Mouse (Mus musculus) limb, embryonic 12.5 days (tissue): ENCODE results near the gene Gpr84. TPM values are rescaled to one million over a fixed set of nuclear protein-coding genes. Genes with fewer than 3 reads are reported as not detected.
"Not testable (repeated sequence)": the region's sequence is repeated elsewhere in the genome, so short reads cannot be mapped to it uniquely, and the experiment has no call there.

ENCODE experiments used
- ATAC-seq: fragments of 200-750 bp; cut with Nextera tagmentation; 2 replicates; pipeline ENCODE4 v1.8.0; 2017; ENCODE audit warnings: low read depth, moderate TSS enrichment; ENCODE audit not compliant: insufficient number of reproducible peaks, insufficient read depth, low FRiP score, low TSS enrichment
- H3K27ac ChIP-seq: fragments of 300-500 bp; sonication (generic); 2 replicates; pipeline ENCODE4 v1.5.1; 2016; ENCODE audit warnings: mild to moderate bottlenecking, moderate library complexity
- H3K27me3 ChIP-seq: fragments of 300-500 bp; sonication (generic); 2 replicates; pipeline ENCODE4 v1.6.1; 2016; ENCODE audit warnings: mild to moderate bottlenecking, moderate library complexity
- H3K36me3 ChIP-seq: fragments of 300-500 bp; sonication (generic); 2 replicates; pipeline ENCODE4 v1.6.1; 2016; ENCODE audit warnings: mild to moderate bottlenecking, moderate library complexity
- H3K4me1 ChIP-seq: fragments of 300-500 bp; sonication (generic); replicated peaks from 2 replicates; pipeline ENCODE4 v1.6.1; 2016
- H3K4me2 ChIP-seq: fragments of 300-500 bp; sonication (generic); 2 replicates; pipeline ENCODE4 v1.6.1; 2016; ENCODE audit warnings: mild to moderate bottlenecking, moderate library complexity
- H3K4me3 ChIP-seq: fragments of 300-500 bp; sonication (generic); replicated peaks from 2 replicates; pipeline ENCODE4 v1.5.1; 2016; ENCODE audit warnings: mild to moderate bottlenecking
- H3K9ac ChIP-seq: fragments of 300-500 bp; sonication (generic); replicated peaks from 2 replicates; pipeline ENCODE4 v1.6.1; 2016; ENCODE audit warnings: mild to moderate bottlenecking, moderate library complexity
- H3K9me3 ChIP-seq: fragments of 300-500 bp; sonication (generic); 2 replicates; pipeline ENCODE4 v1.6.1; 2016; ENCODE audit warnings: mild to moderate bottlenecking, moderate library complexity
- WGBS: fragments of 180-500 bp; shearing (Covaris S2); methylation state at CpG from one replicate; pipeline ENCODE4 v1.1.7; 2016; 5-methylcytosine and 5-hydroxymethylcytosine counted together
- polyA plus RNA-seq: library from polyadenylated mRNA; unstranded; fragments of >200 nt; fragmentation: Nextera tagmentation; extraction: Ambion mirVana; gene quantifications from 2 replicates; pipeline ENCODE4 v1.2.1, GENCODE M21; 2016

The Gpr84 gene
- polyA plus RNA-seq, 1 experiment from 2014 or later, result 0.31 TPM

DNA sequence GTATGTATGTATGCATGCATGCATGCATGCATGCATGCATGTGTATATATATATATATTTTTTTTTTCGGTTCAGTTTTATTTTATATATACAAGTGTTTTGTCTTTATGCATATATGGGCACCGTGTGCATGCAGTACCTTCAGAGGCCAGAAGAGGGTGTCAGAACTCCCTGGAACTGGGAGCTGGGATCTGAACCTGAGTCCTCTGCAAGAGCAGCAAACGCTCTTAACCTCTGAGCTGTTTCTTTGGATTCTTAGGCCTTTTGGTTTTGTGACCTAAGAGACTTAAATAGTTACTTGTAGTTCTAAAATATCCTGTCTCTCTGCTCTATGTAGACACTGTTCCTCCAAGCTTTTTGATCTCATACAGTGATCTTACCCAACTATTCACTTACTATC is 26.3 kb downstream of the Gpr84 start:
- WGBS, result 58% methylated on average over 3 of the region's 3 CpGs

DNA sequence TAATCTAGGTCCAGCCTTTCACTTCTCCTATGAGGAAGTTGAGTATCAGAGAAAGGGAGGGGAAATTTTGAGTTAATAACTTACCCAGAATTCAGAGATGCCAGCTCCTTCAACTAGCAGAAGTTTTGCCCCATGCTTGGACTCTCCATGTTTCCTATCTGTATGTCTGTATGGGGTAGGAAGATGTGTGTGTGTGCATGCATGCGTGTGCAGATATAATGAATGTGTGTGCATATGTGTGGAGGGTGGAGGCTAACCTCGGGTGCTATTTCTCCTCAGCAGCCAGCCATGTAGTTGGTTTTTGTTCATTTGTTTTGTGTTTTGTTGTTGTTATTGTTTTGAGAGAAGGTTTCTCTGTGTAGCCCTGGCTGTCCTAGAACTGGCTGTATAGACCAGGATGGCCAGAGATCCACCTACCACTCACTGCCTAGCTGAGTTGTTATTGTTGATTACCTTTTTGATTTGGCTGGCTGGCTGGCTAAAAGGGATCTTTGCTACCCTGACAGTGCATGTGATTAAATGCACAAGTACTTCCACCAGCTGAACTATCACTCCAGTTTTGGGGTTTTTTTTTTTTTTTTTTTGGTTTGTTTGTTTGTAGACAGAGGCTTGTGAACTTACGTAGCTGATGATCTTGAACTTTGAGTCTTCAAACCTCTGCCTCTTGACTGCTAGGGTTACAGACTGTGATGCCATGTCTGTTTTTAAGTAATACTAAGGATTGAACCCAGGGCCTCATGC is 28.8 kb downstream of the Gpr84 start:
- Histone ChIP-seq H3K9ac (no peak overlapping the region), H3K9me3 (no peaks in the 10 kb centered on the region), H3K36me3 (0 out of 2 replicates have a peak, but pooled peaks cover 4% of the 10 kb centered on the region), H3K4me3 (no peak overlapping the region), H3K4me2 (no peak overlapping the region), H3K27me3 (no peaks in the 10 kb centered on the region), H3K27ac (no peak overlapping the region), H3K4me1 (peaks cover 48% of the 10 kb centered on the region)
- ATAC-seq, result no peak
- WGBS, result 96% methylated on average over 3 of the region's 3 CpGs

More for the DNA sequence above, 26.3 kb downstream of the Gpr84 start:
- peaks cover 14% of the 10 kb centered on the region; the same call in 1 of the 2 replicates for H3K36me3 ChIP-seq
- H3K4me2 ChIP-seq, result no peak overlapping the region
- no peak for ATAC-seq
- H3K27ac ChIP-seq, result no peak overlapping the region
- no peaks in the 10 kb centered on the region for H3K27me3 ChIP-seq
- no peak overlapping the region for H3K9ac ChIP-seq
- peaks cover 42% of the 10 kb centered on the region for H3K4me1 ChIP-seq
- no peaks in the 10 kb centered on the region for H3K9me3 ChIP-seq
- H3K4me3 ChIP-seq, result no peak overlapping the region

DNA sequence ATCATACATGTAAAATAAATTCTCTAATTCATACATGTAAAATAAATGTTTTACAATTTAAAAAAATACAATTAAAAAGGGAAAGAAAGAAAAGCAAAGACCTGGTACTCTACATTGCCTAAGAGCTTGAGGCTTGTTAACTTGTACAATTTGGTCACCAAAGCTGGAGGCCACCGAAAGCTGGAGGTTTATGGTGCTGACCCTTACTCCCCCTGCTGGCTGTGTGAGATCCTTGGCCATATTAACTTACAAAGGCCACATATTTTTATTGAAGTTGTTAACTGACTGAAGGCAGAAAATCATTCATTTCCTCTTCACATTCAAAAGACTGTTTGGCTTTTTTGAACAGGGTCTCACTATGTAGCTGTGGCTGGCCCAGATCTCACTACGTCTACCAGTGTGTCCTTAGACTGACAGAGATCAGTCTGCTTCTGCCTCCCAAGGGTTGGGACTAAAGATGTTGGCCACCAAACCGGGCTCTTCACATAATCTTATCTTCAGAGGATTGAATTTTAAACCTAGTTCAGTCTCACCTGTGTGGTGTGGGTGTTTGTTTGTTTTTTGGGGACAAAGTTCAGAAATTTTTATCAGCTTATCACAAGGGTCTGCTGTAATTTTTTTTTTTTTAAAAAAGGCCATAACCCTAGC is 29.5 kb downstream of the Gpr84 start:
- no peaks in the 10 kb centered on the region for H3K9me3 ChIP-seq
- no peak overlapping the region for H3K4me3 ChIP-seq
- peaks cover 47% of the 10 kb centered on the region for H3K4me1 ChIP-seq
- 52% methylated on average over 3 of the region's 3 CpGs for WGBS
- no peak overlapping the region for H3K9ac ChIP-seq
- no peak overlapping the region for H3K4me2 ChIP-seq
- no peak overlapping the region for H3K27ac ChIP-seq
- ATAC-seq, result no peak
- H3K27me3 ChIP-seq, result no peaks in the 10 kb centered on the region
- 0 out of 2 replicates have a peak, but pooled peaks cover 4% of the 10 kb centered on the region for H3K36me3 ChIP-seq

DNA sequence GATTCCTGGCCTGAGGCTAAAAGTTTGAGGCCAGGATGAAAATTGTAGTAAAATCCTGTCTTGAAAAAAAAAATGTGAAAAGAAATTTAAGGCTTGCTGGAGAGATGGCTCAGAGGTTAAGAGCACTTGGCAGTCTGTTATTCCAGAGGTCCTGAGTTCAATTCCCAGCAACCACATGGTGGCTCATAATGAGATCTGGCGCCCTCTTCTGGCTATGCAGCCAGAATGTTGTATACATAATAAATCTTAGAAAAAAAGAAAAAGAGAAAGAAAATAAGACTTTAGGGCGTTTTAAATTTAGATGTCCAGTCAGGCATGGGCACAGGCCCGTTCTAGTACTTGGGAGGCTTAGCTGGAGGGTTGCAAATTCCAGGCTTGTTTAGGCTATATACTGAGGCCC is 30.7 kb downstream of the Gpr84 start:
- Histone ChIP-seq H3K27ac (no peak overlapping the region), H3K4me1 (peaks cover 35% of the 10 kb centered on the region), H3K4me2 (no peak overlapping the region), H3K36me3 (0 out of 2 replicates have a peak, but pooled peaks cover 4% of the 10 kb centered on the region), H3K27me3 (no peaks in the 10 kb centered on the region), H3K4me3 (no peak overlapping the region), H3K9me3 (no peaks in the 10 kb centered on the region), H3K9ac (no peak overlapping the region)
- ATAC-seq, result no peak
- WGBS, result 71% methylated on average over 3 of the region's 3 CpGs

DNA sequence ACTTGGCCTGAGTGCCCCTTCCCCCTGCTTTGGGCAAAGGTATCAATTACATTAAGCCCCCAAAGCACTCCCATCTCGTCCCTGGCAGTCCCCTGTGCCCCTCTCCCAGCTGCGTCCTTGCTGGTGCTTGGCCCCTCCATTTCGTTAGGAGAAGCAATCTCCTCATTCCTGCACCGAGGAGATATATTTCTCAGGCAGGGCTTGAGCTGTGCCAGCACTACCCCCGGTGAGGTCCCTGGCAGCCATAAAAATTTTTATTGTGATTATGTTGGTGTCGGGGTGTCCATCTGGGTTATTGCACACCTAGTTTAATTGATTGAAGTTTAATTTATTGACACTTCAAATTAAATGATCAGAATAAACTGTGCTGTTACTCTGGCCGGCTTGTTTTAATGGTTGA is 32.5 kb downstream of the Gpr84 start:
- WGBS, result 34% methylated on average over 7 of the region's 7 CpGs
- no peaks in the 10 kb centered on the region for H3K27me3 ChIP-seq
- H3K27ac ChIP-seq, result peak overlapping the region; percentile 62
- no peak overlapping the region for H3K4me3 ChIP-seq
- no peak overlapping the region for H3K4me2 ChIP-seq
- H3K4me1 ChIP-seq, result peaks cover 40% of the 10 kb centered on the region
- no peaks in the 10 kb centered on the region for H3K9me3 ChIP-seq
- H3K9ac ChIP-seq, result 0 out of 2 replicates have a peak overlapping the region, but pooled peaks have one; percentile 12
- no peak for ATAC-seq
- 0 out of 2 replicates have a peak, but pooled peaks cover 1% of the 10 kb centered on the region for H3K36me3 ChIP-seq

DNA sequence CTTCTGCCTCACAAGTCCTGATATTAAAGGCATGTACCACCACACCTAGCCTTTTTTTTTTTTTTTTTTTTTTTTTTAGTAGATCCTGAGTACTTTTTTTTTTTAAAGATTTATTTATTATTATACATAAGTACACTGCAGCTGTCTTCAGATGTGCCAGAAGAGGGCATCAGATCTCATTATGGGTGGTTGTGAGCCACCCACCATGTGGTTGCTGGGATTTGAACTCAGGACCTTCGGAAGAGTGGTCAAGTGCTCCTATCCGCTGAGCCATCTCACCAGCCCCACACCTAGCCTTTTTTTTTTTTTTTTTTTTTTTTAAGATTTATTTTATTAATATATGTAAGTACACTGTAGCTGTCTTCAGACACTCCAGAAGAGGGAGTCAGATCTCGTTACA is 34.5 kb downstream of the Gpr84 start:
- not testable (repeated sequence) for H3K4me3 ChIP-seq, H3K9ac ChIP-seq
- WGBS, result 95% methylated on average over 3 of the region's 3 CpGs

DNA sequence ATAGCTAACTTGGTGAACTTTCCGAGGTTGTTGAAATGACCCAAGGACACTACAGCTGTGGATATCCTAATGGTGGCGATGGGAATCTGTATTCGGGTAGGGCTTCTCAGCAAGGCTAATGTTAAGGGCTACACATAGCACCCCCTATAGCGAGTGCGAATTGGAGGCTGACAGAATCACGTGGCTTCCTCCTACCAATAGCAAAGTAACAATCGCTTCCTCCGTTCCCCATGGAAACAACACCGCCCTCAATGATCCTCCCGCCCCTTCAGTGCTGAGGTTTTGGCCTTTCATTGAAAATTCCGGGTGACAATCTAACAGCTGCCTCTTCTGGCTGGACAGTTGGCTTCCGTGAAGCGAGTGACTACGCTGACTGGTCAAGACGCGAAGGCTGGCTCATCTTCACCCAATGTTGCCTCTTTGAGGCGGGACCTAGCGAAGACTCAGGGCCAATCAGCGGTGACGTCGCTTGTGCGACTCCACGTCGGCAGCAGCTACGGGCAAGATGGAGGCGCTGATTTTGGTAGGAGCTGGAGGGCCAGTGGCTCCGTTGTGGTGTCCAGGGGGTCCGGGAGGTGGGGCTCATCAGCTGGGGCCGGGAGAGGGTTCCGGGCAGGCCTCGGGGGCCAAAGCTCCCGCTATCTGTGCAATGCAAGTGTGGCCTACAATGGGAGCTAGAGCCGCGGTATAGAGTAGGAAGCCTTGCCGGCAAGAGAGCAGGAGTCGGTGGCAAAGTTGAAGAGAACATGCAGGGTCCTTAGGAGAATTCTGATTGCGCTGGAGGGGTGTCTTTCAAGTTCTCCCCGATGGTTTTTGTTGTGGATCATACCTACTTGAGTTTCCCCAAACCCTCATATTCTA is 37.8 kb downstream of the Gpr84 start, which contains the start of gene Copz1:
Gene Copz1 (plus strand): TSS at position 296 of the 861 bp plus-strand sequence.
- peak within 1 kb of the TSS; percentile 79 for H3K9ac ChIP-seq
- H3K4me3 ChIP-seq, result peak within 1 kb of the TSS; percentile 72
- H3K9me3 ChIP-seq, result no peaks in the 10 kb centered on the region
- no peaks in the 10 kb centered on the region for H3K27me3 ChIP-seq
- H3K36me3 ChIP-seq, result no peaks in the 10 kb centered on the region
- H3K27ac ChIP-seq, result peak within 1 kb of the TSS; percentile 25; the same call in 1 of the 2 replicates
- peak; percentile 98 for ATAC-seq
- WGBS, result under 1% methylated on average over 38 of the region's 38 CpGs
- peaks cover 20% of the 10 kb centered on the region for H3K4me1 ChIP-seq
- H3K4me2 ChIP-seq, result peak within 1 kb of the TSS; percentile 72

More for the DNA sequence above, 34.5 kb downstream of the Gpr84 start:
- not testable (repeated sequence) for H3K9me3 ChIP-seq, H3K27ac ChIP-seq, H3K4me2 ChIP-seq, H3K27me3 ChIP-seq, H3K36me3 ChIP-seq, ATAC-seq
- peaks cover 38% of the 10 kb centered on the region for H3K4me1 ChIP-seq

DNA sequence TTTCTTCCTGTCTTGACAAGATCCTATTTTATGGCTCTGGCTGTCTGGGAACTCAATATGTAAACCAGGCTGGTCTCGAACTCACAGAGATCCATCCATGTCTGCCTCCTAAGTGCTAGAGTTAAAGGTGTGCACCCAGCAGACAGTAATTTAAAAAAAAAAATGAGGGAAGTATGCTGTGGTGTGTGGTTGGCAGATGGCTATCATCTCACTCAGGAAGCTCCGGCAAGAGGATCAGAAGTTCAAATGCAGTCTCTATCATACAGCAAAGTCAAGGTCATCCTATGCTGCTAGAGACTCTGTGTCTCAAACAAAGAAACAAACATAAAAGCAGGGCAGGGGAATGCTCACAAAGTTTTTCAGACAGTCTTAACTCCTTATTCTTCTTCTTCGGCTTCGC is 41.5 kb downstream of the Gpr84 start:
- Histone ChIP-seq H3K36me3 (no peaks in the 10 kb centered on the region), H3K4me2 (no peak overlapping the region), H3K9me3 (no peaks in the 10 kb centered on the region), H3K4me1 (peaks cover 4% of the 10 kb centered on the region), H3K9ac (0 out of 2 replicates have a peak overlapping the region, but pooled peaks have one; percentile 27), H3K27me3 (no peaks in the 10 kb centered on the region), H3K27ac (no peak overlapping the region), H3K4me3 (no peak overlapping the region)
- 88% methylated on average over 4 of the region's 4 CpGs for WGBS
- ATAC-seq, result no peak

DNA sequence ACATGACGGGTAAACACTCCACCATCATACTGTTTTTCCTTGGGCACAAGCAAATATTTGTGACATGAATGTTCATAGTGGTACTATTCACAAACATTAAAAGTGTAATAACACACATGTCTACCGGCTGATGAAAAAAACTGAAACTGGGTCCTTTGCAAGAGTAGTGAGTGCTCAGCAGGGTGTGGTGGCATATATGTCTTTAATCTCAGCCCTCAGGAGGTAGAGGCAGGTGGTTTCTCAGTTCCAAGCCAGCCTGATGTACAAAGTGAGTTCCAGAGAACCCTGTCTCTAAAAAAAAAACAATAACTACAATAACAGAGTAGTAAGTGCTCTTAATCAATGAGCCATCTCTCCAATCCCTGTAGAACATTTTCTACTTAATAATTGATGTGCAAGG is 45.6 kb downstream of the Gpr84 start:
- no peak overlapping the region for H3K9ac ChIP-seq
- no peaks in the 10 kb centered on the region for H3K27me3 ChIP-seq
- no peaks in the 10 kb centered on the region for H3K36me3 ChIP-seq
- no peak overlapping the region for H3K4me2 ChIP-seq
- ATAC-seq, result no peak
- H3K4me3 ChIP-seq, result no peak overlapping the region
- 86% methylated on average over 2 of the region's 2 CpGs for WGBS
- H3K4me1 ChIP-seq, result no peaks in the 10 kb centered on the region
- no peak overlapping the region for H3K27ac ChIP-seq
- no peaks in the 10 kb centered on the region for H3K9me3 ChIP-seq

DNA sequence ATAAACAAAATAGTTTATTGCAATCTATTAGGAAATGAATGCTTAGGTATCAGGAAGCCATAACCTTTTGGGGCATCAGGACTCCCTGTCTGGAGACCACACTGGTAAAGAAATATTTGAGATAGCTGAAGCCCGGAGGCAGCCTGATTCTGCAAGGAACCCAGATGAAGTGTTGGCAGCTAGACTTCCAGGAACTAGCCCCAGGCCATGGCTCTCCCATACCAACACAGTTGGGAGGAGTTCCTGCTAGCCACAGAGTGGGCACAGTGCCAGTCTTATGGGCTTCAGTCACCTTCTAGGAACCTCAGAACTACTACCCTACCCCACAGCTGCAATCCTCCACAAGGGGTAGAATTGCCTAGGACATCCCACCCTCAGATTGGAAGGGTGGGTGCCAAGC is 50.4 kb downstream of the Gpr84 start:
- Histone ChIP-seq H3K9me3 (no peaks in the 10 kb centered on the region), H3K27me3 (peaks cover 7% of the 10 kb centered on the region; the same call in 1 of the 2 replicates), H3K4me3 (no peak overlapping the region), H3K4me1 (peaks cover 15% of the 10 kb centered on the region), H3K36me3 (no peaks in the 10 kb centered on the region), H3K4me2 (no peak overlapping the region), H3K27ac (no peak overlapping the region), H3K9ac (no peak overlapping the region)
- 47% methylated on average over 1 of the region's 1 CpGs for WGBS
- no peak for ATAC-seq

DNA sequence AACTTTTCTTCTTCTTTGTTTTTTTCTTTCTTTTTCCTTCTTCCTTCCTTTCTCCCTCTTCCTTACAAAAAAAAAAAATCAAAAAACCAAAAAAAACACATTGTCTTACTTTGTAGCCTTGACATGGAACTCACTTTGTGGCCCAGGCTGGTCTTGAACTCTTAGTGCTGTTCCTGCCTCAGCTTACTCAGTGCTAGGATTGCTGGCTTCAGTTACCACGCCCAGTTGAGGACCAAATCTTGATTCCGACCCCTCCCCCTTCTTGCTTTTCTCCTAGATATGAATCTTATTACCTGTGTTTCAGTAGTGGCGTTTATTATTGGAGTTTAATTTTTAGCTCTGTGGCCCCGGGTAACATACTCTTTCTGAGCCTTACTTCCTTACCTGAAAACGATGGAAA is 51.2 kb downstream of the Gpr84 start:
- ATAC-seq, result no peak
- Histone ChIP-seq H3K4me2 (no peak overlapping the region), H3K4me3 (no peak overlapping the region), H3K9ac (no peak overlapping the region), H3K27me3 (peaks cover 10% of the 10 kb centered on the region; the same call in 1 of the 2 replicates), H3K9me3 (no peaks in the 10 kb centered on the region), H3K4me1 (peaks cover 22% of the 10 kb centered on the region), H3K36me3 (no peaks in the 10 kb centered on the region), H3K27ac (no peak overlapping the region)
- WGBS, result 85% methylated on average over 5 of the region's 5 CpGs
